Mouse (Mus musculus) testis, adult 2 months (tissue): ENCODE measurements around the gene A130010J15Rik. TPM values are rescaled to one million over a fixed set of nuclear protein-coding genes. Genes with fewer than 3 reads are reported as not detected.
A peak's percentile ranks its signal among the peaks of the same experiment; 100 is the strongest.

Source experiments
- H3K27ac ChIP-seq: fragments of 200-500 bp; 2 replicates; pipeline ENCODE4 v1.5.1; 2012; ENCODE audit warnings: low read depth, low read length; ENCODE audit not compliant: control insufficient read depth, insufficient read depth
- H3K27me3 ChIP-seq: fragments of 200-500 bp; 2 replicates; pipeline ENCODE4 v1.6.1; 2012; ENCODE audit warnings: mild to moderate bottlenecking, low read length, moderate library complexity; ENCODE audit not compliant: control insufficient read depth, insufficient read depth
- H3K36me3 ChIP-seq: fragments of 200-500 bp; 2 replicates; pipeline ENCODE4 v1.6.1; 2012; ENCODE audit warnings: mild to moderate bottlenecking, low read length; ENCODE audit not compliant: control insufficient read depth, insufficient read depth
- H3K4me1 ChIP-seq: fragments of 200-500 bp; 2 replicates; pipeline ENCODE4 v1.6.1; 2012; ENCODE audit warnings: low read length; ENCODE audit not compliant: control insufficient read depth, insufficient read depth
- H3K4me3 ChIP-seq: fragments of 200-500 bp; 2 replicates; pipeline ENCODE4 v1.5.1; 2012; ENCODE audit warnings: low read depth, mild to moderate bottlenecking, low read length, moderate library complexity, mixed read lengths; ENCODE audit not compliant: control insufficient read depth
- CTCF ChIP-seq: fragments of 200-500 bp; IDR thresholded peaks from 2 replicates; pipeline ENCODE4 v1.5.1; 2012; ENCODE audit warnings: low read depth, mild to moderate bottlenecking, inconsistent platforms, low read length, moderate library complexity; ENCODE audit not compliant: control insufficient read depth, insufficient read depth, insufficient replicate concordance
- POLR2A ChIP-seq: fragments of 200-500 bp; IDR thresholded peaks from 2 replicates; pipeline ENCODE4 v1.6.1; 2012; ENCODE audit warnings: low read depth, mild to moderate bottlenecking, inconsistent platforms, low read length, moderate library complexity; ENCODE audit not compliant: control insufficient read depth
- polyA plus RNA-seq: library from polyadenylated mRNA; depleted of rRNA; stranded (reverse); fragments of >200 nt; gene quantifications from 2 replicates; pipeline ENCODE4 v1.2.3, GENCODE M21; 2012

Gene A130010J15Rik
- polyA plus RNA-seq, 1 experiment, result 11.2 TPM

GRCm38 (mm10) chr1:193141118-193141517 is 26.7 kb upstream of the A130010J15Rik start:
- Histone ChIP-seq H3K27ac (no peak overlapping the region), H3K4me1 (no peaks in the 10 kb centered on the region), H3K27me3 (no peaks in the 10 kb centered on the region), H3K4me3 (peak overlapping the region; percentile 13), H3K36me3 (no peaks in the 10 kb centered on the region)
- TF ChIP-seq CTCF (no peak), POLR2A (no peak)

GRCm38 (mm10) chr1:193142517-193143062 is 25.3 kb upstream of the A130010J15Rik start:
- Histone ChIP-seq H3K27ac (no peak overlapping the region), H3K27me3 (no peaks in the 10 kb centered on the region), H3K4me1 (no peaks in the 10 kb centered on the region), H3K4me3 (no peak overlapping the region), H3K36me3 (no peaks in the 10 kb centered on the region)
- TF ChIP-seq POLR2A (no peak), CTCF (no peak)

- Histone ChIP-seq H3K36me3 (no peaks in the 10 kb centered on the region), H3K4me3 (no peak overlapping the region), H3K4me1 (no peaks in the 10 kb centered on the region), H3K27me3 (no peaks in the 10 kb centered on the region), H3K27ac (no peak overlapping the region)
- TF ChIP-seq CTCF (no peak), POLR2A (no peak)
Observed at GRCm38 (mm10) chr1:193144516-193144915, 23.3 kb upstream of the A130010J15Rik start.

- H3K4me1 ChIP-seq, result no peaks in the 10 kb centered on the region
- no peak overlapping the region for H3K27ac ChIP-seq
- H3K4me3 ChIP-seq, result no peak overlapping the region
- no peak for TF ChIP-seq POLR2A
- no peak for TF ChIP-seq CTCF
- H3K27me3 ChIP-seq, result no peaks in the 10 kb centered on the region
- H3K36me3 ChIP-seq, result no peaks in the 10 kb centered on the region
Observed at GRCm38 (mm10) chr1:193145101-193145500, 22.7 kb upstream of the A130010J15Rik start.

- TF ChIP-seq POLR2A, result no peak
- no peak for TF ChIP-seq CTCF
- no peaks in the 10 kb centered on the region for H3K4me1 ChIP-seq
- no peak overlapping the region for H3K27ac ChIP-seq
Observed at GRCm38 (mm10) chr1:193146416-193146815, 21.4 kb upstream of the A130010J15Rik start.

GRCm38 (mm10) chr1:193149231-193149630 is 18.6 kb upstream of the A130010J15Rik start:
- Histone ChIP-seq H3K4me3 (no peak overlapping the region), H3K4me1 (peaks cover 14% of the 10 kb centered on the region), H3K27ac (no peak overlapping the region), H3K36me3 (no peaks in the 10 kb centered on the region), H3K27me3 (peaks cover 4% of the 10 kb centered on the region; the same call in 1 of the 2 replicates)
- no peak for TF ChIP-seq CTCF
- TF ChIP-seq POLR2A, result no peak

More at GRCm38 (mm10) chr1:193146416-193146815, 21.4 kb upstream of the A130010J15Rik start:
- Histone ChIP-seq H3K27me3 (no peaks in the 10 kb centered on the region), H3K36me3 (no peaks in the 10 kb centered on the region), H3K4me3 (no peak overlapping the region)

GRCm38 (mm10) chr1:193151134-193151533 is 16.7 kb upstream of the A130010J15Rik start:
- Histone ChIP-seq H3K27me3 (peaks cover 4% of the 10 kb centered on the region; the same call in 1 of the 2 replicates), H3K27ac (no peak overlapping the region), H3K4me3 (no peak overlapping the region), H3K4me1 (peaks cover 14% of the 10 kb centered on the region), H3K36me3 (no peaks in the 10 kb centered on the region)
- TF ChIP-seq CTCF (no peak), POLR2A (no peak)
